Mouse (Mus musculus) kidney, embryonic 14.5 days (tissue): ENCODE data around the gene Nob1. TPM values are rescaled to one million over a fixed set of nuclear protein-coding genes. Genes with fewer than 3 reads are reported as not detected.
A peak's percentile ranks its signal among the peaks of the same experiment; 100 is the strongest.

Experiments used
- ATAC-seq: fragments of 200-750 bp; cut with Nextera tagmentation; 2 replicates; pipeline ENCODE4 v1.8.0; 2017; ENCODE audit warnings: moderate number of reproducible peaks, mild to moderate bottlenecking, moderate TSS enrichment, moderate library complexity; ENCODE audit not compliant: low FRiP score, low TSS enrichment
- H3K27ac ChIP-seq: fragments of 300-500 bp; sonication (generic); 2 replicates; pipeline ENCODE4 v1.5.1; 2014; ENCODE audit warnings: low read depth, mild to moderate bottlenecking, low read length, moderate library complexity, mixed read lengths
- H3K27me3 ChIP-seq: fragments of 300-500 bp; sonication (generic); 2 replicates; pipeline ENCODE4 v1.6.1; 2014; ENCODE audit warnings: mild to moderate bottlenecking, low read length; ENCODE audit not compliant: control insufficient read depth, insufficient read depth
- H3K36me3 ChIP-seq: fragments of 300-500 bp; sonication (generic); 2 replicates; pipeline ENCODE4 v1.6.1; 2014; ENCODE audit warnings: low read length, mixed read lengths; ENCODE audit not compliant: control insufficient read depth, insufficient read depth
- H3K4me1 ChIP-seq: fragments of 300-500 bp; sonication (generic); 2 replicates; pipeline ENCODE4 v1.6.1; 2014; ENCODE audit warnings: low read length, mixed read lengths; ENCODE audit not compliant: control insufficient read depth, insufficient read depth
- H3K4me2 ChIP-seq: fragments of 300-500 bp; sonication (generic); replicated peaks from 2 replicates; pipeline ENCODE4 v1.6.1; 2014; ENCODE audit warnings: low read depth, mild to moderate bottlenecking, low read length
- H3K4me3 ChIP-seq: fragments of 300-500 bp; sonication (generic); 2 replicates; pipeline ENCODE4 v1.5.1; 2014; ENCODE audit warnings: mild to moderate bottlenecking, low read length
- H3K9ac ChIP-seq: fragments of 300-500 bp; sonication (generic); 2 replicates; pipeline ENCODE4 v1.6.1; 2014; ENCODE audit warnings: low read depth, mild to moderate bottlenecking, low read length, moderate library complexity
- H3K9me3 ChIP-seq: fragments of 300-500 bp; sonication (generic); 2 replicates; pipeline ENCODE4 v1.6.1; 2016; ENCODE audit warnings: low read length; ENCODE audit not compliant: control insufficient read depth
- WGBS: fragments of 180-500 bp; shearing (Covaris S2); extraction: QIAGEN DNeasy Blood & Tissue Kit; methylation state at CpG from one replicate; pipeline ENCODE4 v1.1.7; 2014; 5-methylcytosine and 5-hydroxymethylcytosine counted together
- polyA plus RNA-seq: library from polyadenylated mRNA; unstranded; fragments of >200 nt; fragmentation: Nextera tagmentation; extraction: Ambion mirVana; gene quantifications from 2 replicates; pipeline ENCODE4 v1.2.1, GENCODE M21; 2014

Nob1 gene
- polyA plus RNA-seq, 1 experiment from 2014 or later = 84.5 TPM

DNA sequence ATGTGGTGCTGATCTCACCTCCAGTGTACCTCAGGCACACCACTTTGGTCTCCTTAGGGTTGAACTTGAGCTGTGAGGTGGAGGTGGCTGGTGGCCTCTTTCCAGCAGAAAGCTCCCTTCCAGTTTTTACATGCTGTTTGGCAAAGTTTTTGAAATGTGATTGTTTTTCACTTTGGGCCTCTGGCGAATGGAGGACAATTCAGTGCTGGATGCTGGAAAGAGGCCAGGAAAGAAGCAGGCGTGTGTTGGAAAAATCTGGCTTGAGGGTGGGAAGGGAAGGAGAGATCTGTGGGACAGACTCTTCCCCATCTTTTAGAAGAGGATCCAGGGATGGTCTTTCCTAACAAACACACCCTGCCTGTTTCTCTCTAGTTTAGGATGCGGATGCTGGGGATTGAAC is 19.8 kb upstream of the Nob1 start:
- Histone ChIP-seq H3K4me2 (no peak overlapping the region), H3K4me1 (0 out of 2 replicates have a peak, but pooled peaks cover 4% of the 10 kb centered on the region), H3K27ac (no peak overlapping the region), H3K36me3 (no peaks in the 10 kb centered on the region), H3K9ac (no peak overlapping the region), H3K4me3 (no peak overlapping the region), H3K9me3 (no peaks in the 10 kb centered on the region), H3K27me3 (no peaks in the 10 kb centered on the region)
- ATAC-seq = no peak
- WGBS = 78% methylated on average over 3 of the region's 3 CpGs

DNA sequence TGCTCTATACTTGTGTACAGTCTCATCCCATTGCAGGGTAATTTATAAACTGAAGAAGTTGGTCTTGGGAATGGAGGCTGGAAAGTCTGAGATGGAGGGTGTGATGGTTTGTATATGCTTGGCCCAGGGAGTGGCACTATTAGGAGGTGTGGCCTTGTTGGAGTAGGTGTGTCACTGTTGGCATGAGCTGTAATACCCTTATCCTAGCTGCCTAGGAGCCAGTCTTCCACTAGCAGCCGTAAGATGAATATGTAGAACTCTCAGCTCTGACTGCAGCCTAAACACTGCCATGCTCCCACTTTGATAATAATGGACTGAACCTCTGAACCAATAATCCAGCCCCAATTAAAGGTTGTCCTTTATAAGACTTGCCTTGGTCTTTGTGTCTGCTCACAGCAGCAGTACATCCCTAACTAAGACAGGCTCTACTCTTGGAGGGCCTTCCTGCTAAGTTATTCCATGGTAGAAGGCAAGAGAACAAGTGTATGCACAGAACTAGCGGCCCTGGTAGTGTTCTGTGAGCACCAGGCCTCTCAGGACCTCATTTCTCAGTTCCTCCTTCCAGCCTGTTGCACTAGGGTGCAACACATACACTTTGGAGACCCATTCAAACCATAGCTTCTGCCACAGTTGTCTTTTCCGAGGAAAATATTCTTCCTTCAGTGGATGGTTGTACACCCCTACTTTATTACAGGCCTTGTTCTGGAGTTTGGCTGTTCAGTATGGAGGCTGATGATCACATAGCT is 15.2 kb upstream of the Nob1 start:
- no peaks in the 10 kb centered on the region for H3K27me3 ChIP-seq

DNA sequence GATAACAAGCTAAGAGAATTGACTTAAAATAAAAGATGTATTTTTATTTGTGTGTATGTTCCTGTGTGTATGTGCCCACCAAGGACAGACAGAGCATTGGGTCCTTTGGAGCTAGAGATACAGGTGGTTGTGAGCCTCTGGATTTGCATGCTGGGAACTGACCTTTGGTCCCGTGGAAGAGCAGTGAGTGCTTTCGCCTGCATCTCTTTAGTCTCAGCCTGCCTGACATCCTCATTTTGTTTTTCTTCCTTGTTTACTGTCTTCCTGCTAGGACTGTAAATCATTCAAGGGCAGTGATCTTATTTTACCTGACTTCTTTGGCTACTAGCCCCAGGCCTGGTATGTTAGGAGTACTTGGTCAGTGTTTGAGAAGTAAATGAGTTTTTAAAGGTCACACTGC is 12.9 kb upstream of the Nob1 start:
- H3K27ac ChIP-seq = no peak overlapping the region
- no peak overlapping the region for H3K4me2 ChIP-seq
- H3K27me3 ChIP-seq = no peaks in the 10 kb centered on the region
- no peak overlapping the region for H3K9ac ChIP-seq
- peaks cover 9% of the 10 kb centered on the region; the same call in 1 of the 2 replicates for H3K4me1 ChIP-seq
- WGBS = 40% methylated on average over 2 of the region's 2 CpGs
- no peak overlapping the region for H3K4me3 ChIP-seq
- no peak for ATAC-seq
- no peaks in the 10 kb centered on the region for H3K36me3 ChIP-seq
- H3K9me3 ChIP-seq = no peaks in the 10 kb centered on the region

More for the DNA sequence above, 15.2 kb upstream of the Nob1 start:
- WGBS = 92% methylated on average over 3 of the region's 3 CpGs
- Histone ChIP-seq H3K4me2 (no peak overlapping the region), H3K36me3 (no peaks in the 10 kb centered on the region), H3K4me3 (no peak overlapping the region), H3K9ac (no peak overlapping the region), H3K9me3 (no peaks in the 10 kb centered on the region), H3K27ac (no peak overlapping the region), H3K4me1 (peaks cover 9% of the 10 kb centered on the region; the same call in 1 of the 2 replicates)
- ATAC-seq = no peak

DNA sequence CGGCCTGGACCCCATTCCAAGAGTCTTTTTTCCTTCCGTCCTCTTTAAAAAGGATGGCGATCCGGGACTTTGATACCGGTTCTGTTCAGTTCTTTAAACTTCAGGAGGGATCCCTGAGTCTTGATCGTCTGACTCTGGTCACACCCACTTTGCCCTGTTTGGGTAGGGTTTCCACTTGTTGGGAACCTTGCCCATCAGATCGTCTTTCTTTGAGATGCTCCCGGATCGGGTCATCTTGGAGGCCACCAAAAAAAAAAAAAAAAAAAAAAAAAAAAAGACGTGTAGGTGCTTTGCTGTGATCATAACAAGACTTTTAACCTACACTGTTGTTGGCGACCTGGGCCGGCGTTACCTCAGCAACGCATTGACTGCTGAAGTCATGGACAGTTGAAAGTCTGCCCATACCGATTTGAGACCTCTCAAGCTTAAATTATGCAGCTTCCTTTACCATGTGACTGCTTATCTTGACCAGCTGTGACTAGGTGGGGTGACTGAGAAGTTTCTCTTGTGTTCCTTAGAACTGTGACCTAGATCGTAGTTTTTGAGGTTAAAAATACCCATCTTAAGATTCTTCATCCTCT is 12.1 kb upstream of the Nob1 start:
- Histone ChIP-seq H3K9me3 (no peaks in the 10 kb centered on the region), H3K27ac (peak overlapping the region; percentile 87), H3K4me3 (peak overlapping the region; percentile 88), H3K27me3 (no peaks in the 10 kb centered on the region), H3K4me2 (peak overlapping the region; percentile 78), H3K36me3 (no peaks in the 10 kb centered on the region), H3K9ac (peak overlapping the region; percentile 85), H3K4me1 (peaks cover 9% of the 10 kb centered on the region; the same call in 1 of the 2 replicates)
- ATAC-seq = peak; percentile 25
- 9% methylated on average over 16 of the region's 16 CpGs for WGBS

DNA sequence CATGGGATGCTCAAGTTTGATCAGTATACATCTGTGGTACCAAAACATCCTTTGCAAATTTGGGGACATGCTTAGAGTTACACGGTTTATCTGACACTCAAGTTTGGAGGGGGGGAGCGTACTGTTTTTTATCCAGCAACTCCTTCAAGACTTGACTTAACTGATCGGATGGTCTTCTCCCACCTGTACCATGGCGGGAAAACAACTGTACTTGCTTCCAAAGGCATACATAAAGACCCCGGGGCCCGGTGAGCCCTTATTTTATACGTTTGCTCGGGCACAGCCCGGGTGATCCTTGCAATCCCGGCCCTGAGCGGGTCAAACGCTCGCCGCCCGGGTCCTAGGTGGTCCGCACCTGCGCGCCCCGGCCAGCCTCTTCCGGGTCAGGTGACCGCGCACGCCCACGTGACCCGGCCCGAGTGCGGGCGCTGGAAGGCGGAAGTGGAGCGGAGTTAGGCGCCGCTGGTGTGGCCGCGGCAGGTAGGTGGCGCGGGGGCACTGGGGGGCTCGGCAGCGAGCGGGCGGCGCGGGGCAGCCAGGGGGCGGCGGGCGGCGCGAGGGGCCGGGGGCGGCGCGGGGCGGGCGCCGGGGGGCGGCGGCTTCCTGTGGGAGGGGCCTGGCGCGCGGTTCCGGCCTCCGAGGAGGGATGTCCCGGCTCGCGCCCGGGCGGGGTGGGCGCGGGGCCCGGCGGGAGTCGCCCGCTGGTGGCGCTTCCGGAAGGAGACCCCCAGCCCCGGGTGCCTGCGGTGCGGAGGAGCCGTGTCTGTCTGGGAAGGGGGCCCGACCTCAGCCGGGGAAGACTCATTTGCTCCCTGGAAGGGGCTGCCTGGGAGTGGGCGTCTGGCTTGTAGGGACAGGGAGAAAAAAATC is 11.3 kb upstream of the Nob1 start, which contains the start of gene Wwp2:
Gene Wwp2 (plus strand): TSS at position 404 of the 870 bp plus-strand sequence.
- Histone ChIP-seq H3K9me3 (no peaks in the 10 kb centered on the region), H3K9ac (peak within 1 kb of the TSS; percentile 85), H3K27ac (peak within 1 kb of the TSS; percentile 87), H3K36me3 (no peaks in the 10 kb centered on the region), H3K4me1 (peaks cover 9% of the 10 kb centered on the region; the same call in 1 of the 2 replicates), H3K27me3 (no peaks in the 10 kb centered on the region), H3K4me2 (peak within 1 kb of the TSS; percentile 78), H3K4me3 (peak within 1 kb of the TSS; percentile 88)
- under 1% methylated on average over 62 of the region's 81 CpGs for WGBS
- ATAC-seq = peak; percentile 93

DNA sequence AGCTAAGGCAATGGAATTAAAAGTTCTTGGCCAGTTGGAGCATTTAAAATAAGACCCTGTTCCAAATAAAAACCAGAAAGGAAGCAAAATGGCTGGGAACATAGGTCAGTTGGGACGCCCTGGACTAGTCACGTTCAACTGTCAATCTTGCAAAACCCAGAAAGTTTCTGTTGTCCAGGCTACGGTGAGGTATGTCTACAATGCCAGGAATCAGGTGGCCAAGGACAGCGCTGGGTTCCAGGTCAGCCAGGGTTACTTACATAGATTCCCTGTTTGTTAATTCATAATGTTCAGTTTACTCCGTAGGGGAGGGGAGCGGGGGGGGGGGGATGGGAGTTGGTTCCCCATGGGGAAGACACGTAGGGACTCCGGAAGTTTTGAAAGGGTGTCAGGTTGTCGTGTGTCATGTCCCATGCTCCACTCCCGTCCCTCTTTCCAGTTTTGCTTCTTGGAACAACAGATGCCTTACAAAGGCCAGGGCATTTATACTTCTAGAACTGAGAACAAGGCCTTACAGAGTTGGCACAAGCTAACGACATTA is 10.6 kb upstream of the Nob1 start:
- peak overlapping the region; percentile 76; the same call in 1 of the 2 replicates for H3K27ac ChIP-seq
- H3K4me3 ChIP-seq = peak overlapping the region; percentile 88
- H3K4me2 ChIP-seq = peak overlapping the region; percentile 78
- H3K27me3 ChIP-seq = no peaks in the 10 kb centered on the region
- H3K9ac ChIP-seq = peak overlapping the region; percentile 85
- WGBS = 31% methylated on average over 11 of the region's 11 CpGs
- no peaks in the 10 kb centered on the region for H3K36me3 ChIP-seq
- H3K9me3 ChIP-seq = no peaks in the 10 kb centered on the region
- no peak for ATAC-seq
- peaks cover 9% of the 10 kb centered on the region; the same call in 1 of the 2 replicates for H3K4me1 ChIP-seq

DNA sequence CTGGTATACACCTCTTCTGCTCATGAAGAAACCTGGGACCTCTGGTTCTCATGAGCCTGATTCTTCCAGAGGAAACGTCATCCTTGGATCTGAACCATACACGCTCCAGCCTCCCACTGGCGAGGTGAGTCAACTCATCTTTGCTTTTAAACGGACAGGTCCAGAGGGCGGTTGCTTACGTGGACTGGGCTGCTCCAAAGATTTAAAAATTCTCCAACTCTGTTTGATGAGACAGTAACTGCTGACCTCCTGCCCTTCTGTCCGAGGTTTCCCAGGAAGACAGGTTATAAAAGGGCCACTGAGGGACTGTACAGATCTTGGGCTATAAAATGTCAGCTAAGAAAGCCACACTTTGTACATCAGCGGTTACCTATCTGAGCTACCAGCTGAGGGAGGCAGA is 6.0 kb upstream of the Nob1 start:
- H3K4me1 ChIP-seq = 0 out of 2 replicates have a peak, but pooled peaks cover 4% of the 10 kb centered on the region
- no peak for ATAC-seq
- no peaks in the 10 kb centered on the region for H3K9me3 ChIP-seq
- H3K27ac ChIP-seq = no peak overlapping the region
- no peak overlapping the region for H3K9ac ChIP-seq
- WGBS = 72% methylated on average over 8 of the region's 8 CpGs
- no peak overlapping the region for H3K4me2 ChIP-seq
- H3K27me3 ChIP-seq = no peaks in the 10 kb centered on the region
- no peak overlapping the region for H3K4me3 ChIP-seq
- H3K36me3 ChIP-seq = no peaks in the 10 kb centered on the region

DNA sequence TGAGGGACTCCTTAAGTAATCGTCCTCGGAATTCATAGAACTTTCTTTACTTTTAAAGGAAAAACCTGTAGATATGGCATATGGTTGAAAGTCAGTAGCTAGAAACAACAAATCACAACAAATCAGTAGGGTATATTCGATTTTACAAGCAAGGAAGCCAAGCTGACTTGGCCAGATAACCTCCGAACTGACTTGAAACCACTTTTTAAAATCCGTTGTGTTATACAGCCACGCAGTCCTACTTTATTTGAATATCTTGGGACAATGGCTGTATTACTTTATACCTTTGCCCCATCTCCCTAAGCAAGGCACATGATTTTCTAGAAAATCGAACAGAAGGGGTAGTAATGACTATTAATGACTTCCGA is 363 bp upstream of the Nob1 start:
- Histone ChIP-seq H3K4me3 (peak overlapping the region; percentile 89), H3K9ac (no peak overlapping the region)
- no peak for ATAC-seq

More for the DNA sequence above, 363 bp upstream of the Nob1 start:
- Histone ChIP-seq H3K4me1 (peaks cover 4% of the 10 kb centered on the region), H3K4me2 (0 out of 2 replicates have a peak overlapping the region, but pooled peaks have one; percentile 79), H3K9me3 (no peaks in the 10 kb centered on the region), H3K36me3 (peaks cover 22% of the 10 kb centered on the region), H3K27ac (no peak overlapping the region), H3K27me3 (no peaks in the 10 kb centered on the region)
- WGBS = 51% methylated on average over 8 of the region's 8 CpGs
